Mouse (Mus musculus): ENCODE data around the gene Wdr59. TPM values are rescaled to one million over a fixed set of nuclear protein-coding genes. Genes with fewer than 3 reads are reported as not detected.

Wdr59 gene
- polyA plus RNA-seq, 1 experiment = 0.96 TPM

GRCm38 (mm10) chr8:111528071-111528470 is 6.2 kb upstream of the Wdr59 start:
- no peaks in the 10 kb centered on the region for H3K36me3 ChIP-seq (replicated peaks; ENCODE audit: low read length)
- H3K4me3 ChIP-seq (replicated peaks) = no peak overlapping the region
- peaks cover 12% of the 10 kb centered on the region for H3K4me1 ChIP-seq
- H3K9me3 ChIP-seq = no peaks in the 10 kb centered on the region
- no peak for TF ChIP-seq GATA1 (IDR thresholded peaks at IDR 0.05; ENCODE audit: borderline replicate concordance, low read length)
- H3K27me3 ChIP-seq (replicated peaks) = peaks cover 23% of the 10 kb centered on the region

DNA sequence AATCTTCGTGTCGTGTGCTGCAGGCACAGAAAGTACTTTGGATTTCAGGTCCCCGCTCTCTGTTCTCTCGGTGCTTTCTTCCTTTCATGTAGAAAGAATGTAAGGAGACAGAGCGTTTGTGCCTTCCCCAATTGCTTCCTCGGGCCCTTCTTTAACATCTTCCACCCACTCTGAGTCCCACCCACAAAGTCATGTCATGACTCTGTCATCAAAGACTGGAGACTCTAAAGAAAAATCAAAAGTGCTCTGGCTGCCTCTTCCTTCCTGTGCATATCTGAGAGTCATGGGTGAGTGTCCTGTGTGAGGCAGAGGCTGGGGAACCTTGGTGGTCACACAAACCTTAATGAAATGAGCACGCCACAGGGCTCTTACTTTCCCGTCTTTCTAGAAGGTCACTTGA is 5.3 kb upstream of the Wdr59 start:
- Histone ChIP-seq H3K9me3 (no peaks in the 10 kb centered on the region), H3K27me3 (replicated peaks) (peaks cover 23% of the 10 kb centered on the region), H3K36me3 (replicated peaks; ENCODE audit: low read length) (no peaks in the 10 kb centered on the region), H3K4me1 (peaks cover 12% of the 10 kb centered on the region), H3K4me3 (replicated peaks) (no peak overlapping the region)
- no peak for TF ChIP-seq FLI1 (IDR thresholded peaks at IDR 0.05; ENCODE audit: low read length)
- TF ChIP-seq GATA1 (IDR thresholded peaks at IDR 0.05; ENCODE audit: borderline replicate concordance, low read length) = no peak

- peaks cover 21% of the 10 kb centered on the region for H3K27me3 ChIP-seq (replicated peaks)
- no peaks in the 10 kb centered on the region for H3K36me3 ChIP-seq (replicated peaks; ENCODE audit: low read length)
- TF ChIP-seq GATA1 (IDR thresholded peaks at IDR 0.05; ENCODE audit: borderline replicate concordance, low read length) = no peak
- no peak for TF ChIP-seq FLI1 (IDR thresholded peaks at IDR 0.05; ENCODE audit: low read length)
- peaks cover 14% of the 10 kb centered on the region for H3K4me1 ChIP-seq
- H3K4me3 ChIP-seq (replicated peaks) = no peak overlapping the region
- no peaks in the 10 kb centered on the region for H3K9me3 ChIP-seq
Measured at GRCm38 (mm10) chr8:111526403-111527024, 4.6 kb upstream of the Wdr59 start.

GRCm38 (mm10) chr8:111517466-111517865 is 4.4 kb downstream of the Wdr59 start:
- Histone ChIP-seq H3K4me3 (replicated peaks) (no peak overlapping the region), H3K36me3 (replicated peaks; ENCODE audit: low read length) (peaks cover 17% of the 10 kb centered on the region), H3K4me1 (peaks cover 13% of the 10 kb centered on the region), H3K27me3 (replicated peaks) (peaks cover 2% of the 10 kb centered on the region), H3K9me3 (peaks cover 8% of the 10 kb centered on the region; the same call in 1 of the 2 replicates)
- TF ChIP-seq GATA1 (IDR thresholded peaks at IDR 0.05; ENCODE audit: borderline replicate concordance, low read length) (no peak), FLI1 (IDR thresholded peaks at IDR 0.05; ENCODE audit: low read length) (no peak)

DNA sequence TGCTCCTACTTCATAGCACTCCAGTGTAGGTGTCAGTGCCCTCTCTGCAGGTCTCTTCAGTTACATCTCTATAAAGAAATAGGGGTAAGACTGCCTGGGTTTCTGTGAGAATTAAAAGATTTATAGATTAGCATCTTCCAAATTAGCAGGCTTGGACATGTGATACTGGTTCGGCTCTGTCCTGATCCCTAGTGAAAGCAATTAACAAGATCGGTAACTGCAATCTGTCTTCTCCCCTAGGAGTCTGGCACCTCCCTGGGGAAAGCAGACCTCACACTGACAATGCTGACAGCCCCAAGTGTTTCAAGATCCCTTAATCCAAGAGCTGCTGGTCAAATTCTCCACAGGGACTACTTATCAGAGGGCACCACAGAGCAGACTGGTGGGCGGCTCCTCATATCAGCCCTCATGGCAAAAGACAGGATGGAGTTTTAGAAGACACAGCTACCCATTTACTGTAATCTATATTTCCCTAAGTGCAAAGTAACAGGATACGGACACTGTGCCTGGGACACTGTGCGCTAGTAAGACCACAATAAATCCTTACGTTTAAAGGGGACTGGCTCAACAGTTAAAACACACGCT is 5.3 kb downstream of the Wdr59 start:
- H3K4me3 ChIP-seq (replicated peaks) = no peak overlapping the region
- peaks cover 2% of the 10 kb centered on the region for H3K27me3 ChIP-seq (replicated peaks)
- H3K4me1 ChIP-seq = peaks cover 13% of the 10 kb centered on the region
- H3K9me3 ChIP-seq = peaks cover 8% of the 10 kb centered on the region; the same call in 1 of the 2 replicates
- TF ChIP-seq FLI1 (IDR thresholded peaks at IDR 0.05; ENCODE audit: low read length) (no peak), GATA1 (IDR thresholded peaks at IDR 0.05; ENCODE audit: borderline replicate concordance, low read length) (no peak)
- peaks cover 17% of the 10 kb centered on the region for H3K36me3 ChIP-seq (replicated peaks; ENCODE audit: low read length)

GRCm38 (mm10) chr8:111513446-111513845 is 8.4 kb downstream of the Wdr59 start:
- Histone ChIP-seq H3K36me3 (replicated peaks; ENCODE audit: low read length) (peaks cover 14% of the 10 kb centered on the region), H3K4me3 (replicated peaks) (no peak overlapping the region), H3K27me3 (replicated peaks) (peaks cover 2% of the 10 kb centered on the region), H3K4me1 (peaks cover 25% of the 10 kb centered on the region), H3K9me3 (peaks cover 8% of the 10 kb centered on the region; the same call in 1 of the 2 replicates)
- TF ChIP-seq GATA1 (IDR thresholded peaks at IDR 0.05; ENCODE audit: borderline replicate concordance, low read length) = no peak
- no peak for TF ChIP-seq FLI1 (IDR thresholded peaks at IDR 0.05; ENCODE audit: low read length)

DNA sequence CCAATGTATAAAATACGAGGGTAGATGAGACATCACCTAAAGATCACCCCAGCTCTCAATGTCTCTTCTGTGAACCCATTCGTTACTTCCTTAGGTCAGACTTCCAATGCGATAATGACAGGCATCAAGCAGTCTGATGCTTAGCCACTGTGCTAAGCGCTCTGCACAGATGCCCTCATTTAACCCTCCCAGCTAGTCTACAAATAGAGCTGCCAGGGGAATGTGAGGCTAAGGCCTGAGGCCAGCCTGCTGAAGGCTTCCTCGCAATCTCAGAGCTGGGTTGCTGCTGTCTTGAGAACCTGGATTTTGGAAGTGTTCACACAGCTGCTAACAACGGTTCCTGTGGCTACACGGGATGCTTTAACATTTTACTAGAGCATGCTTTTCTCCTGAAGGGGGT is 9.0 kb downstream of the Wdr59 start:
- no peak overlapping the region for H3K4me3 ChIP-seq (replicated peaks)
- H3K27me3 ChIP-seq (replicated peaks) = peaks cover 2% of the 10 kb centered on the region
- H3K36me3 ChIP-seq (replicated peaks; ENCODE audit: low read length) = peaks cover 14% of the 10 kb centered on the region
- H3K9me3 ChIP-seq = peaks cover 11% of the 10 kb centered on the region
- peaks cover 25% of the 10 kb centered on the region for H3K4me1 ChIP-seq
- TF ChIP-seq GATA1 (IDR thresholded peaks at IDR 0.05; ENCODE audit: borderline replicate concordance, low read length) (no peak), FLI1 (IDR thresholded peaks at IDR 0.05; ENCODE audit: low read length) (no peak)

DNA sequence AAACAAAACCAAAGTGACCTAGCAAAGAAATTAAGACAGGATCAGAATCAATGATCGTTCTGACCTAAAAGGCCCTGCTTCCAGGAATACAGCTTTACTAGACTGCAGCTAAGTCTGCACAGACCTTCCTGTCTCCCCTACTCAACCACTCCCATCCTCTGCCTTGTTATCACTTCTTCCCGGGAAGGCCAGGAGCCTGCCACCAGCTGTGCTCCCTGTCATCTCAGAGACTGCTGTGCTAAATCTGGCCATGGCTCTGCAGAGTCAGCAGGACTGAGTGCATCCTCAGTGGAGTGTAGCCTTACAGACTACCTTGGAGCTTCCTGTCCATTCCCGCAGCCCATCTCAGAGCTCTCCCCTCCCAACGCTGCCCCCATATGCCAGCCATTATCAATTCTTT is 11.5 kb downstream of the Wdr59 start:
- no peak for TF ChIP-seq FLI1 (IDR thresholded peaks at IDR 0.05; ENCODE audit: low read length)
- TF ChIP-seq GATA1 (IDR thresholded peaks at IDR 0.05; ENCODE audit: borderline replicate concordance, low read length) = no peak
- no peak overlapping the region for H3K4me3 ChIP-seq (replicated peaks)

GRCm38 (mm10) chr8:111509278-111509677 is 12.6 kb downstream of the Wdr59 start:
- TF ChIP-seq FLI1 (IDR thresholded peaks at IDR 0.05; ENCODE audit: low read length) = no peak
- TF ChIP-seq GATA1 (IDR thresholded peaks at IDR 0.05; ENCODE audit: borderline replicate concordance, low read length) = no peak
- Histone ChIP-seq H3K27me3 (replicated peaks) (peaks cover 4% of the 10 kb centered on the region), H3K4me3 (replicated peaks) (no peak overlapping the region), H3K9me3 (peaks cover 11% of the 10 kb centered on the region), H3K4me1 (peaks cover 23% of the 10 kb centered on the region), H3K36me3 (replicated peaks; ENCODE audit: low read length) (peaks cover 10% of the 10 kb centered on the region)

More for the DNA sequence above, 11.5 kb downstream of the Wdr59 start:
- Histone ChIP-seq H3K36me3 (replicated peaks; ENCODE audit: low read length) (peaks cover 7% of the 10 kb centered on the region), H3K4me1 (peaks cover 23% of the 10 kb centered on the region), H3K27me3 (replicated peaks) (peaks cover 4% of the 10 kb centered on the region), H3K9me3 (peaks cover 12% of the 10 kb centered on the region)

DNA sequence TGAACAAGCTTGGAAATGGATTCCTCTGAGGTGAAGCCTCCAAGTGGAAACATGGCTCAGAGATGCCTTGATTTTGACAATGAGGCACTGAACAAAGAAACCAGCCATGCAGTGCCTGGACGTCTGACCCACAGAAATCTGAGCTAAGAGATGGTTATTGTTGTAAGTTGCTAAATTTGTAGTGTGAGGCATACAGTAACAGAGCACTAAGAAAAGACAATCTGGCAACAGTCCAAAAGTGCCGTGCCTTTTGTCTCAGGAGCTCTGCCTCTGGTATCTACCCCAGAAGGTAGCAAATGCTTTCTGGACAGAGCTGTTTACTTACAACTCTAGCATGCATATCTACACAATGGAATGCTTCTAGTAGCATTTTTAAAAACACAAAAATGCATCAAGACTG is 13.3 kb downstream of the Wdr59 start:
- Histone ChIP-seq H3K27me3 (replicated peaks) (peaks cover 4% of the 10 kb centered on the region), H3K4me1 (peaks cover 23% of the 10 kb centered on the region), H3K36me3 (replicated peaks; ENCODE audit: low read length) (peaks cover 15% of the 10 kb centered on the region), H3K9me3 (peaks cover 11% of the 10 kb centered on the region), H3K4me3 (replicated peaks) (no peak overlapping the region)
- no peak for TF ChIP-seq GATA1 (IDR thresholded peaks at IDR 0.05; ENCODE audit: borderline replicate concordance, low read length)
